In genomic region chr16:96928011-96928410, GRCm38 (mm10) we compare ENCODE assay signal across 21 mouse cellular contexts.
DNase-seq lines count a peak whose midpoint lies in the region; ATAC-seq lines count a peak whose summit lies in the region.
"Had no signal": no experiment of that assay in that cellular context is flagged by ENCODE, and none has a peak within 500 bp of the region (broad histone marks: within the 10 kb centered on the region; RNA-seq: fewer than 3 reads in every experiment).

No protein-coding gene starts in this region.

- DNase-seq in heart, adult 11 months = peak; percentile 51
- DNase-seq in heart, adult 18-20 months = no peak
- DNase-seq in midbrain, embryonic 11.5 days (ENCODE audit: low spot score, missing footprints) = no peak
- DNase-seq: adrenal gland, adult 2 months; adrenal gland, postnatal 14 days; cerebellum, adult 11 months; cerebellum, adult 2 months; cerebellum, adult 9-11 months; cerebellum, postnatal 25 days; gastrocnemius, postnatal 10 days; gastrocnemius, postnatal 36 days had no signal

- peaks cover 12% of the 10 kb centered on the region for H3K4me1 ChIP-seq in midbrain, embryonic 13.5 days (replicated peaks)
- H3K4me1 ChIP-seq in midbrain, embryonic 11.5 days (ENCODE audit: control insufficient read depth, insufficient read depth, low read length) = no peaks in the 10 kb centered on the region
- peaks cover 9% of the 10 kb centered on the region for H3K4me1 ChIP-seq in midbrain, embryonic 16.5 days (ENCODE audit: control insufficient read depth, insufficient read depth, low read length)
- H3K4me1 ChIP-seq: embryonic facial prominence, embryonic 15.5 days had no signal

- no peak overlapping the region for H3K9ac ChIP-seq in midbrain, embryonic 13.5 days (replicated peaks)
- H3K9ac ChIP-seq in midbrain, embryonic 11.5 days (ENCODE audit: low read length) = no peak overlapping the region
- H3K9ac ChIP-seq in midbrain, embryonic 16.5 days (ENCODE audit: low read depth, low read length) = no peak overlapping the region
- H3K9ac ChIP-seq: embryonic facial prominence, embryonic 12.5 days; embryonic facial prominence, embryonic 15.5 days; hindbrain, embryonic 12.5 days had no signal

- H3K36me3 ChIP-seq in midbrain, embryonic 13.5 days = no peaks in the 10 kb centered on the region
- H3K36me3 ChIP-seq in midbrain, embryonic 11.5 days (ENCODE audit: control insufficient read depth, insufficient read depth, low read length) = no peaks in the 10 kb centered on the region
- H3K36me3 ChIP-seq in midbrain, embryonic 16.5 days (ENCODE audit: control insufficient read depth, insufficient read depth, low read length) = no peaks in the 10 kb centered on the region
- H3K36me3 ChIP-seq: embryonic facial prominence, embryonic 12.5 days; embryonic facial prominence, embryonic 15.5 days; hindbrain, embryonic 12.5 days had no signal

- H3K4me2 ChIP-seq in midbrain, embryonic 13.5 days (replicated peaks) = no peak overlapping the region
- H3K4me2 ChIP-seq in midbrain, embryonic 11.5 days = no peak overlapping the region
- no peak overlapping the region for H3K4me2 ChIP-seq in midbrain, embryonic 16.5 days (ENCODE audit: low read length)
- H3K4me2 ChIP-seq: embryonic facial prominence, embryonic 12.5 days; embryonic facial prominence, embryonic 15.5 days; heart, embryonic 11.5 days; hindbrain, embryonic 12.5 days had no signal

- no peak for ATAC-seq in midbrain, embryonic 13.5 days
- no peak for ATAC-seq in midbrain, embryonic 11.5 days (ENCODE audit: low FRiP score)
- ATAC-seq in midbrain, embryonic 16.5 days = no peak
- no peak for ATAC-seq in frontal cortex, adult (ENCODE audit: low TSS enrichment)
- ATAC-seq: CD4-positive, CD25-positive, alpha-beta regulatory T cell, adult 4 months; inflammation-experienced regulatory T-cells, adult 6 months; intestine, embryonic 16.5 days had no signal

- WGBS in midbrain, embryonic 13.5 days = 100% methylated on average over 1 of the region's 1 CpGs
- whole genome bisulfite sequencing in midbrain, embryonic 11.5 days = 97% methylated on average over 1 of the region's 1 CpGs
- WGBS in midbrain, embryonic 16.5 days = 97% methylated on average over 1 of the region's 1 CpGs

- H3K27ac ChIP-seq in midbrain, embryonic 13.5 days = 0 out of 2 replicates have a peak overlapping the region, but pooled peaks have one; percentile 74
- H3K27ac ChIP-seq in midbrain, embryonic 11.5 days (ENCODE audit: low read depth, low read length) = no peak overlapping the region
- H3K27ac ChIP-seq in midbrain, embryonic 16.5 days (ENCODE audit: low read length) = peak overlapping the region; percentile 86
- H3K27ac ChIP-seq: embryonic facial prominence, embryonic 12.5 days; embryonic facial prominence, embryonic 15.5 days had no signal

- no peak overlapping the region for H3K4me3 ChIP-seq in midbrain, embryonic 13.5 days (replicated peaks)
- no peak overlapping the region for H3K4me3 ChIP-seq in midbrain, embryonic 11.5 days (ENCODE audit: low read depth, low read length)
- H3K4me3 ChIP-seq in midbrain, embryonic 16.5 days (ENCODE audit: low read depth, low read length) = no peak overlapping the region
- H3K4me3 ChIP-seq: embryonic facial prominence, embryonic 12.5 days; embryonic facial prominence, embryonic 15.5 days; hindbrain, embryonic 12.5 days had no signal

- H3K27me3 ChIP-seq in midbrain, embryonic 13.5 days = no peaks in the 10 kb centered on the region
- no peaks in the 10 kb centered on the region for H3K27me3 ChIP-seq in midbrain, embryonic 11.5 days (ENCODE audit: control insufficient read depth, insufficient read depth, low read length)
- H3K27me3 ChIP-seq in midbrain, embryonic 16.5 days (ENCODE audit: control insufficient read depth, insufficient read depth, low read depth, low read length) = no peaks in the 10 kb centered on the region
- H3K27me3 ChIP-seq: embryonic facial prominence, embryonic 12.5 days; embryonic facial prominence, embryonic 15.5 days; hindbrain, embryonic 12.5 days had no signal

- H3K9me3 ChIP-seq in midbrain, embryonic 13.5 days = no peaks in the 10 kb centered on the region
- H3K9me3 ChIP-seq in midbrain, embryonic 11.5 days (ENCODE audit: control insufficient read depth, low read length) = no peaks in the 10 kb centered on the region
- no peaks in the 10 kb centered on the region for H3K9me3 ChIP-seq in midbrain, embryonic 16.5 days (replicated peaks; ENCODE audit: control insufficient read depth, low read length, poor library complexity, severe bottlenecking)
- H3K9me3 ChIP-seq: embryonic facial prominence, embryonic 12.5 days; embryonic facial prominence, embryonic 15.5 days; hindbrain, embryonic 12.5 days had no signal
